ENCODE assay signal across 8 mouse cellular contexts in the genomic region with DNA sequence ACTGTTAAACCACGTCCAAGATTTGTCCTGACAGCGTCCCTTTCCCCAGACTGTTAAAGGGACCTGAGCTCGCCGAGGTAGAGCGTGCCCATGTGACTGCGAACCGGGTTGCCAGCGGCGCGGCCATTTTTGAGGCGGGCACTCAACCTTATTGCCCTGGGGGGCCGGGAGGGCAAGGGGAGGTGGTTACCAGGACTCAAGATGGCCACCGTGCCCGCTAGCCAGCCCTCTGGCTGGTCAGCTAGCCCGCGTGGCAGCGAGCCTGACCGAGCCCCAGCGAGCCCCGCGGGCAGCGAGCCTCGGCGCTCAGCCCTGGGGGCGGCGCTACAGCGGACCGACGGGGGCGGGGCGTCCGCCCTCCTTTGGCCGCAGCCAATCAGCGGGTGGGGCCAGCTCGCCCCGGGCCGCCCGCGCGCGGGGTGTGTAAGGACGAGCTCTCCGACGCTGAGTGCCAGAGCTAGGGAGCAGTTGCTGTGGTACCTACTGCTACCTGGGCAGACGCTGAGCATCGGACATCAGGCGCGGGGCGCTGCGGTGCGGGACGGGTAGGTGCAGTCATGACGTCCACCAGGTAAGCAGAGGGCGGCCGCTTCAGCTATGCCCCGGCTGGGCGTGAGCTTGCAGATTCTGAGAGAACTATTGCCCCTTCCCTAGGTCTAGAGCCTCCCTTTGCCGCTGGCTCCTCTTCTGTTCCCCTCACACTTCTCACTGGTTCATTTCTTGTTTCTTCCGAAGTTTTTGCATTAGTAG. TPM values are rescaled to one million over a fixed set of nuclear protein-coding genes. Genes with fewer than 3 reads are reported as not detected.
DNase-seq lines count a peak whose midpoint lies in the region; ATAC-seq and TF ChIP-seq lines count a peak whose summit lies in the region.

No protein-coding gene starts in this region.

- ATAC-seq in cerebellum, adult (ENCODE audit: insufficient number of reproducible peaks, low FRiP score, low TSS enrichment): peak; percentile 97
- ATAC-seq in forebrain, embryonic 13.5 days: peak; percentile 99
- ATAC-seq in liver, postnatal 0 days: peak; percentile 94
- ATAC-seq in neural tube, embryonic 13.5 days (ENCODE audit: low read depth): peak; percentile 99

- H3K27ac ChIP-seq in forebrain, embryonic 13.5 days: peak overlapping the region; percentile 31
- H3K27ac ChIP-seq in liver, postnatal 0 days (ENCODE audit: low read depth): peak overlapping the region; percentile 95
- H3K27ac ChIP-seq in neural tube, embryonic 13.5 days (replicated peaks): peak overlapping the region; percentile 72

- H3K27me3 ChIP-seq in forebrain, embryonic 13.5 days: no peaks in the 10 kb centered on the region
- H3K27me3 ChIP-seq in liver, postnatal 0 days (ENCODE audit: insufficient read depth, low read length): no peaks in the 10 kb centered on the region
- H3K27me3 ChIP-seq in neural tube, embryonic 13.5 days: no peaks in the 10 kb centered on the region

- H3K4me3 ChIP-seq in forebrain, embryonic 13.5 days: peak overlapping the region; percentile 66
- H3K4me3 ChIP-seq in liver, postnatal 0 days (ENCODE audit: low read depth, low read length): peak overlapping the region; percentile 73
- peak overlapping the region; percentile 59 for H3K4me3 ChIP-seq in neural tube, embryonic 13.5 days

- DNase-seq in ES-CJ7 (ENCODE audit: low read depth, low spot score): peak; percentile 79
- peak; percentile 92 to 93 for DNase-seq in heart, postnatal 10 days
- peak; percentile 88 for DNase-seq in layer of hippocampus, adult 11-12 months (ENCODE audit: low spot score)
- peak; percentile 96 for DNase-seq in liver, postnatal 0 days
- DNase-seq in telencephalon, adult 2 months (ENCODE audit: low read depth, low spot score): peak; percentile 69

- peaks cover 7% of the 10 kb centered on the region for H3K4me1 ChIP-seq in forebrain, embryonic 13.5 days
- H3K4me1 ChIP-seq in liver, postnatal 0 days (ENCODE audit: insufficient read depth): peaks cover 22% of the 10 kb centered on the region
- H3K4me1 ChIP-seq in neural tube, embryonic 13.5 days (replicated peaks): peaks cover 8% of the 10 kb centered on the region

- WGBS in forebrain, embryonic 13.5 days: under 1% methylated on average over 52 of the region's 59 CpGs
- 3% methylated on average over 50 of the region's 59 CpGs for whole genome bisulfite sequencing in liver, postnatal 0 days (ENCODE audit: insufficient replicate concordance)
- WGBS in neural tube, embryonic 13.5 days: under 1% methylated on average over 59 of the region's 59 CpGs

- H3K9ac ChIP-seq in forebrain, embryonic 13.5 days: peak overlapping the region; percentile 81
- H3K9ac ChIP-seq in liver, postnatal 0 days (replicated peaks): peak overlapping the region; percentile 83
- H3K9ac ChIP-seq in neural tube, embryonic 13.5 days: peak overlapping the region; percentile 74

- H3K36me3 ChIP-seq in forebrain, embryonic 13.5 days (ENCODE audit: poor library complexity, severe bottlenecking): no peaks in the 10 kb centered on the region
- no peaks in the 10 kb centered on the region for H3K36me3 ChIP-seq in liver, postnatal 0 days (replicated peaks; ENCODE audit: insufficient read depth, low read length)
- H3K36me3 ChIP-seq in neural tube, embryonic 13.5 days: no peaks in the 10 kb centered on the region

- no peak for TF ChIP-seq CTCF in liver, postnatal 0 days (IDR thresholded peaks at IDR 0.05; ENCODE audit: low read depth)

- intact Hi-C loops in heart, postnatal 10 days (cut with DNase I): loop anchor here (2.0 kb wide), 1 partner anchor 21 kb away; no protein-coding TSS in a partner anchor

- H3K4me2 ChIP-seq in forebrain, embryonic 13.5 days: peak overlapping the region; percentile 88
- H3K4me2 ChIP-seq in liver, postnatal 0 days (ENCODE audit: low read depth, low read length): peak overlapping the region; percentile 77
- peak overlapping the region; percentile 77 for H3K4me2 ChIP-seq in neural tube, embryonic 13.5 days

- no peaks in the 10 kb centered on the region for H3K9me3 ChIP-seq in forebrain, embryonic 13.5 days (replicated peaks)
- no peaks in the 10 kb centered on the region for H3K9me3 ChIP-seq in liver, postnatal 0 days (ENCODE audit: low read length)
- no peaks in the 10 kb centered on the region for H3K9me3 ChIP-seq in neural tube, embryonic 13.5 days

- no peak for TF ChIP-seq EP300 in liver, postnatal 0 days (IDR thresholded peaks at IDR 0.05; ENCODE audit: low read depth)

RNA-seq across cellular contexts. Expression of gene Adk, which starts 23.6 kb away (rescaled TPM):
- 104 and 105 TPM in 2 replicates for polyA plus RNA-seq in forebrain, embryonic 13.5 days (2015; fragmentation: Nextera tagmentation; extraction: Ambion mirVana)
- total RNA-seq in heart, postnatal 10 days (2021): 100 to 1,000 TPM; 157 to 165 TPM
- polyA plus RNA-seq in liver, postnatal 0 days (2015; fragmentation: Nextera tagmentation; extraction: Ambion mirVana): 467 and 475 TPM in 2 replicates
- 39.0 and 46.7 TPM in 2 replicates for polyA plus RNA-seq in neural tube, embryonic 13.5 days (2015; fragmentation: Nextera tagmentation; extraction: Ambion mirVana)

RNA-seq across cellular contexts. Expression of gene Ap3m1, which starts 23.6 kb away (rescaled TPM):
- polyA plus RNA-seq in forebrain, embryonic 13.5 days (2015; fragmentation: Nextera tagmentation; extraction: Ambion mirVana): 107 and 125 TPM in 2 replicates
- total RNA-seq in heart, postnatal 10 days (2021): 10 to 100 TPM; 60.3 to 82.0 TPM
- 23.5 and 28.6 TPM in 2 replicates for polyA plus RNA-seq in liver, postnatal 0 days (2015; fragmentation: Nextera tagmentation; extraction: Ambion mirVana)
- polyA plus RNA-seq in neural tube, embryonic 13.5 days (2015; fragmentation: Nextera tagmentation; extraction: Ambion mirVana): 89.3 and 92.6 TPM in 2 replicates

Comparison
In these comparisons a context has a peak if more than half of its experiments do, and no peak if none do; other contexts are left out.
1. Peak in every context shown above with its lines: DNase-seq, ATAC-seq, H3K4me3 ChIP-seq and H3K27ac ChIP-seq.
2. H3K27ac ChIP-seq: peak in every context shown above with its lines; median percentile 95 in liver, postnatal 0 days; 72 in neural tube, embryonic 13.5 days; 31 in forebrain, embryonic 13.5 days.